Mouse (Mus musculus): ENCODE measurements around the gene 2510039O18Rik.

Gene 2510039O18Rik

GRCm38 (mm10) chr4:147940576-147941044 is at the start of gene 2510039O18Rik:
2510039O18Rik (plus strand) TSS chr4:147940895.
- DNase-seq (ENCODE audit: low read depth) = peak; percentile 56

DNA sequence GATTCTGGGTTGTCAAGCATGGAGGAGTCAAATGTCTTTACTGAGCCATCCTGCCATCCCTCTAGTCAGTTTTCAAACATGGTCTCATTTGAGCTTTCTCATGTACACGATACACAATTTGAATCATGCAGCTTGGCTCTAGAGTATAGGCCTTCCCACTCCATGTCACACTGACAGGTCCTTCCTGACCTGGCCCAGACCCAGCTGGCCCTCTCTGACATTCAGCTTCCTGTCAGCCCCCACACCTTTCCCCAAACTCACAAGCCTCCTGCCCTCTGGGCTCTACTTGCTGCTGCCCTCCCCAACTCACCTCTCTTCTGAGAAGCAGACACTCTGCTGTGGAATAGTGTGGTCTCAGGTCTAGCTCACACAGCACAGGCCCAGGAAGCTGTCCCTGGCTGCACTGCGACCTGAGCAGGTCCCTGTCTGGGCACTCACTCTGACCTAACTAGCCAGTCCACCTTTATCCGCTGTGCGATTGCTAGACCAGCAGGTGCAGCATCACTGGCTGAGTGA is 44.8 kb upstream of the 2510039O18Rik start:
- no peak for DNase-seq (ENCODE audit: low read depth)

GRCm38 (mm10) chr4:147896411-147896810 is 44.3 kb upstream of the 2510039O18Rik start:
- no peak for DNase-seq (ENCODE audit: low read depth)

GRCm38 (mm10) chr4:147897348-147897747 is 43.3 kb upstream of the 2510039O18Rik start:
- DNase-seq (ENCODE audit: low read depth) = no peak

- no peak for DNase-seq (ENCODE audit: low read depth)
Observed at GRCm38 (mm10) chr4:147900452-147900851, 40.2 kb upstream of the 2510039O18Rik start.

GRCm38 (mm10) chr4:147902906-147903500 is 37.7 kb upstream of the 2510039O18Rik start:
- DNase-seq (ENCODE audit: low read depth) = no peak

GRCm38 (mm10) chr4:147903601-147904000 is 37.1 kb upstream of the 2510039O18Rik start:
- DNase-seq (ENCODE audit: low read depth) = no peak

DNA sequence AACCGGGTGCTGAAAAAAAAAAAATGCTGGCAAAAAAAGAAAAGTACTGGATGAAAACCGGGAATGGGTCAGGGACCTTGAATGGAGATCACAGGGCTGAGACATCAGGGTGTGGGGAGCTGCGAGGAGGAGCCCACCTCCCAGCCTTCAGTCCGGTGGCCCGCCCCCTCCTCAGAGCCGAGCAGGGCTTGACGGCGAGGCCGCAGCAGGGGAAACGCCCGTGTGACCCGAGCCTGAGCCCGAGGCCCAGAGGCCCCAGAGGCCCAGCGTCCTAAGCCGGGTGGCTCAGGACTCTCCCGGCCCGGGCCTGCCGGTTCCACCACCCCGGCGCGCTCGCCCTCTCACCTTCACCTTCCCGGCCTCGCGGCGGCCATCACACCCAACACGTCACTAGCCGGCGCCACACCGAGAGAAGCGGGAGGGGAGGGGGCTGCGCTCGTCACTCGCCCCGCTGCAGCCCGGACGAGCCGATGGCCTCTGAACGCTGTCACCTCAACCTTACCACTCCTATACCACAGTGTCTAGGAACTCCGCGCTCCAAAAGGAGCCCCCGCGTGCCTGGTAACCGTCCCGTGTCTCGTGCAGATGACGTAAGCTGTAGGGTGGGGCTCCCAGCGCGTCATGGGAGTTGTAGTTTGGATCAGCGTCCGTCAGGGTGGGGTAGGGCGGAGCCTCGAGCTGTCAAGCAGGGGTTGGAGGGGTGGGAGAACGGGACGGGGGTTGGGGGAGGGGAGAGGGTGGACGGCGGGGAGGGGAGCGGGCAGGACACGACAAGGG is 36.2 kb upstream of the 2510039O18Rik start, which contains the start of gene Mfn2:
Mfn2 (minus strand) TSS at position 392 of the 777 bp plus-strand sequence.
- DNase-seq (ENCODE audit: low read depth) = peak; percentile 54

- no peak for DNase-seq (ENCODE audit: low read depth)
Observed at GRCm38 (mm10) chr4:147905090-147905659, 35.5 kb upstream of the 2510039O18Rik start.

GRCm38 (mm10) chr4:147906230-147906629 is 34.5 kb upstream of the 2510039O18Rik start:
- peak; percentile 85 for DNase-seq (ENCODE audit: low read depth)

DNA sequence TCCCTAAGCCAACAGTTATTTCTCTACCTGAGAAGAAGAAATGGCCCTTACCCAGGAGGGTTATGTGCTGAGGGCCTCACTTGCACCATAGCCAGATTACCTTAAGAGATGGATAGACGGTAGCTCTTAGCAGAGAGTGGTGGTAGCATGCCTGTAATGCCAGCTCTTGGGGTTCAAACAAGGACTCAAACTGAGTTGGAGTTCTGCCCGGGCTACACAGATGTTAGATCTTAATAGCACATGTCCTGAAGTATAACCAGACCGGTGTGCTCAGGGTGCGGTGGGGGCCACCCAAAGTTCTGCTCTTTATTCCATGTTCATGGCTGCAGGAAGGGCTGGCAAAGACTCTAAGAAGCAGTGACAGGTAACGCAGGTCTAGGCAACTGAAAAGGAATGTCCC is 31.2 kb upstream of the 2510039O18Rik start:
- no peak for DNase-seq (ENCODE audit: low read depth)

DNA sequence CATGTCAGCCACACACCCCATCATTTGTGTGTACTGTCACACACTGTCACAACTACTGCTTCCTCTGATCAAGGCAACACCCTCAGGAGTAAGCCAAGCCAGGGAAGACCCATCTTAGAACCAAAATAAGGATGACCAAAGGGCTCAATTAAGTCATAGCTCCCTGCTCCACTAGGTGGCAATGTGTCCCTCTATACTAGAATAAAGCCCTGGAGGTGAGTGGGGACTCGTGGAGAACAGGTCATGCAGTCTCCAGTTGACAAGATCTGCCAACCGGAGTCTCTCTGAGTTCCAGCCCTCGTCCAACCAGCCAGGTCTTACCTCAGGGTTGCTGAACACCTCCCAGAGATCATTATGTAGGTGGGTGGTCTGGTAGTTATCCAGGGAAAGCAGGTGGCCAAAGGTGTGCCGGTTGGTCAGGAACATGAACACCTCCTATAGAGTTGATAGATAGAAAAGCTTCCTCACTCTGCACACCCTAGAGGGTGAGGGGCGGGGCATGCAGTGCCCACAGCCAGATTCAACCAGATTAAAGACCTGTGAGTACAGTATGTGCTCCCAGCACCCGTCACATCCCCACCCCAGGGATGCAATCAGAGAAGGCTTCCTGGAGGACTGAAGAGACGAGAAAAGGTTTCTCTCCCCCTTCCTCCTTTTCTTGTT is 22.1 kb upstream of the 2510039O18Rik start:
- DNase-seq (ENCODE audit: low read depth) = no peak

GRCm38 (mm10) chr4:147920973-147921372 is 19.7 kb upstream of the 2510039O18Rik start:
- no peak for DNase-seq (ENCODE audit: low read depth)

DNA sequence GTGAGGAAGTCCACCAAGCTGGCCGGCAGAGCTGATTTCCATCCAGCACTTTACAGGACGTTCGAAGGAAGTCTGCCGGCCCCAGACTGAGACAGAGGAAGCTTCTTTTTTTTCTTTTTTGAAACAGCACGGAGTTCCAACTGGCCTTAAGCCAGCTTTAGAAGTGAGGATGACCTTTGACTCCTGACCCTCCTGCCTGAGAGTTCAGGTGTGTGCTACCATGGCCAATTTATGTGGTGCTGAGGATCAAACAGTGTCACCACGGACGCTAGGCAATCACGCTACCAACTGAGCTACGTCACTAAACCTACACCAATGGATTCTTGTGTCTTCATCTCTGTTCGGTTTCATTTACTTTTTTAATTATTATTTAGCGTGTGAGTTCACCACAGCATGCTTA is 18.4 kb upstream of the 2510039O18Rik start:
- no peak for DNase-seq (ENCODE audit: low read depth)

DNA sequence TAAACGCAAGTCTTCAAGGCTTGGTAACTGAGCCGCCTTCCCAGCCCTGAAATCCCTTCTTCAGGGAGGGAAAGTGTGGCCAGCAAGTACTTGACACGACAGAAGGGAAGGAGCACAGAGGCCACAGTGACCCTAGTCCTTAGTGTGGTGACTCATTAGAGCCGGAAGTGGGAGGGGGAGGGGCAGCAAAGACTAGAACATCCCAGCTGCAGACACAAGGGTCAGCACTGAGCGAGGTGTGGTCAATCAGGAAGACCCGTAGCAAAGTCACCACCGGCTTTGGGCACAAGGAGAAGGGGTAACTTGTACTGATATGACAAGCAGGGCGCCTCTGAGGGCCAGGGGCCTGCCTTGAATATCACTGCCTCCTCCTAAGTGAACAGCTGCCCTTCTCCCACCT is 13.0 kb upstream of the 2510039O18Rik start:
- DNase-seq (ENCODE audit: low read depth) = no peak

- no peak for DNase-seq (ENCODE audit: low read depth)
Observed at GRCm38 (mm10) chr4:147928136-147928535, 12.6 kb upstream of the 2510039O18Rik start.

- no peak for DNase-seq (ENCODE audit: low read depth)
Observed at GRCm38 (mm10) chr4:147928540-147928939, 12.2 kb upstream of the 2510039O18Rik start.

DNA sequence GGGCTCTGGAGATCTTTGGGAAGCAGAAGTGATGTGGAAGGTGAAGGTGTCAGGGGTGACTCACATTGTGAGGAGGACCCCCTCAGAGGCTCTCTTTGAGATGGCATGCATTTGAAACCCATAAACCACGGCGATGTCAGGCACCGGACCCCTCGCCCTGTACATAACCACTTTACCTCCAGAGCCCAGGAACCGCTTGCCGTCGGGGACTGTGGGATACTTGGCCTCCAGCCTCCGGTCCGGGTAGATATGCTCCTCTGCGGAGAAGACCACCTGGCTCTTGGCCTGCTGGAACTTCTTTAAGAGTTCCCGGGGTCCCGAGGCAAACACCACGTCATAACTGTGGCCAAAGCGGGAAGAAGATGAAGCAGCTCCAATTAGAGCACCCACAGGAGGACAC is 9.7 kb upstream of the 2510039O18Rik start:
- DNase-seq (ENCODE audit: low read depth) = no peak

DNA sequence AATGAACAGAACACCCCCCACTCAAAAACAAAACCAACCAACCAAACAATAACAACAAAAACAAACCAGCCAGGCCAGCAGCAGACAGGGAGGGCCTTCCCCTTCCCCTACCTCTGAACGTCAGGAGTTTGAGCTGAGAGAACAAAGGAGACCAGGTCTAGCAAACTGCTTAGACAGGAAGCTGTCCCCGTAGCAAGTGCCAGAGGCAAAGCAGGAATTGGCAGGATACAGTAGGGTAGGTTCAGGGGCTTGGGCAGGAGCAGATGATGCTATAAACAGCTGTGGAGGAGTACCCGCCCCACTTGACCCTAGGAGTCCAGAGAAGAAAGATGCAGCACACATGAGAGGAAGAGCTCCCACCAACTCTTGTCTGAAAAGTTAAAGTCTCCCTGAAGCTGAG is 6.6 kb upstream of the 2510039O18Rik start:
- DNase-seq (ENCODE audit: low read depth) = no peak

GRCm38 (mm10) chr4:147934611-147935010 is 6.1 kb upstream of the 2510039O18Rik start:
- DNase-seq (ENCODE audit: low read depth) = no peak

DNA sequence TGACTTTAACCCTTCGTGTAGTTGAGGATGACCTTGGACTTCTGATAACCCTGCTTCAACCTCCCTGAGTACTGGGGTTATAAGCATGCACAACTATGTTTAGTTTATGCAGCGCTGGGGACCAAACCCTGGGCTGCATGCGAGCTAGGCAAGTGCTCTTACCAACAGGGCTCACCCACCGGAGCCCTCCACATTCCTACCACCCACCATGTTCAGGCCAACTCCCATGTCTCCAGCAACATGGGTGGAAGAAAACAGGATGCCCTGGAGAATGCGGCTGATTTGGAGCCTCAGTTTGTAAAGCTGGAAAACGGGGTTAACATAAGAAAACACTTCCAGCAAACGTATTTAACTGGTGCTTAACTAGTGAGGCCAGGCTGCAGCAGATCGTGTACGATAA is 4.8 kb upstream of the 2510039O18Rik start:
- DNase-seq (ENCODE audit: low read depth) = no peak

- peak; percentile 40 for DNase-seq (ENCODE audit: low read depth)
Observed at GRCm38 (mm10) chr4:147936331-147936954, 4.3 kb upstream of the 2510039O18Rik start, which contains the start of gene Plod1. Plod1 (minus strand) TSS chr4:147936767.
